Mouse (Mus musculus): ENCODE results near the gene Nxnl1. TPM values are rescaled to one million over a fixed set of nuclear protein-coding genes. Genes with fewer than 3 reads are reported as not detected.
A peak's percentile ranks its signal among the peaks of the same experiment; 100 is the strongest.
"Not testable (repeated sequence)": the region's sequence is repeated elsewhere in the genome, so short reads cannot be mapped to it uniquely, and the experiment has no call there.

Nxnl1 gene
- polyA plus RNA-seq, 1 experiment from 2014 or later = not detected

DNA sequence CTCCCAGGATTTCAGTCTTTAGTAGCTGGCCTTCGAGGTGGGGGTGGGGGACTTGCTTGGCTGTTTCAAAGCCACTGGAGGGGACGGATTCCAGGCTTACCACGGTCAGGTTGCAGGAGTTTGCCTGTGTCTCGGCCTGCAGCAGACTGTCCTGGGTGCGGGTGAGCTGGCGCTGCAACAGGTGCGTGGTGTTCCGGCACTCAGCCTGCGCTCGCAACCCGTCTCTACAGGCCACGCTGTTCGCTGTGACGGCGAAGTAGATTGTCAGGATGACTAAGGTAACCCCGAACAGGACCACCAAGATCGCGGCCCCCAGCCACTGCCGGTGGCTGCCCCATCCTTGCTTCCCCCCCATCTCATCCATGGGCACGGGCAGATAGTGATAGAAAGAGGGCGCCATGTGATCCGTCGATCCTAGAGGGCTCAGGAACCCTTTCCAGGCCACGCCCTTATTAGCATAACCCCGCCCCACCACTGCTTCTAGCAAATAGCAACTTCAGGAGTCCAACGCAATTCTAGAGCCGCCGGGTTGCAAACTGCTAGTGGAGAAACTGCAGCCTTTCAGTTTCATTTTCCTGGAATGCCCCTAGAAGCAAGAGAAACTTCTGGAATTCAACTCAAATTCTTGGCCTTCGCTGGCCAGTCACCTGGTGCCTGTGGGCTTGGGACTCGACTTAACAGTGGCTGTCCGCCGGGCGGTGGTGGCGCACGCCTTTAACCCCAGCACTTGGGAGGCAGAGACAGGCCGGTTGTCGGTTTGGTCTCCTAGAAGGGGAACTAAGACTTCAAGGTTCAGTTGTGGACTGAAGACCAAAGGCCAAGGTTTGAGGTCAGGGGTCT lies 29.2 kb downstream of the Nxnl1 start, which contains the start of gene Bst2:
TSS of gene Bst2 (minus strand) at position 429 of the 840 bp plus-strand sequence.
- Histone ChIP-seq H3K4me3 (replicated peaks; ENCODE audit: low read depth, low read length) (peak within 1 kb of the TSS; percentile 11), H3K4me1 (ENCODE audit: control insufficient read depth, insufficient read depth, low read length) (no peaks in the 10 kb centered on the region), H3K9me3 (ENCODE audit: control insufficient read depth, low read length) (no peaks in the 10 kb centered on the region), H3K27me3 (ENCODE audit: control insufficient read depth, insufficient read depth, low read length) (peaks cover 20% of the 10 kb centered on the region), H3K9ac (replicated peaks; ENCODE audit: low read length) (no peak within 1 kb of the TSS), H3K4me2 (ENCODE audit: low read length) (peak within 1 kb of the TSS; percentile 39), H3K27ac (replicated peaks; ENCODE audit: low read depth, low read length) (no peak within 1 kb of the TSS), H3K36me3 (ENCODE audit: control insufficient read depth, insufficient read depth, low read length) (no peaks in the 10 kb centered on the region)
- DNase-seq (peak; percentile 71), ATAC-seq (ENCODE audit: low FRiP score, low TSS enrichment) (no peak)
- WGBS = 4% methylated on average over 37 of the region's 37 CpGs

DNA sequence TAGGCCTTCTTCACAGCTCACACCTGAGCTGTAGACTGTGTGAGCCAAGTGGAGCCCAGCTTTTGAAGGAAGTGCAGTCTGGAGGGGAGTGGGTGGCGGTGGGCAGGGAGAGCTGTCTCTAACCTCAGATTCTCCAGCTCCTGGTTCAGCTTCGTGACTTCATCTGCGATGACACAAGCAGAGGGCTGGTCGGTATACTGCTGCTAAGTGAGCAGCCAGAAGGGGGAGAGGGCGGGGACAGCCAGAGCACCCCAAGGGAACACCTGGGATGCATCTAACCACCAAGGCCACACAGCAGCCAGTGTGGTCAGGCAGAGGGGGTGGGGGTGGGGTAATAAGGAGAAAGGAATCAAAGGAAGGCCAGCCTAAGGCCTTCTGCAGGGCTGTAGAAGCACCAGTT lies 30.7 kb downstream of the Nxnl1 start:
- H3K9ac ChIP-seq (replicated peaks; ENCODE audit: low read length) = no peak overlapping the region
- no peak overlapping the region for H3K4me3 ChIP-seq (replicated peaks; ENCODE audit: low read depth, low read length)
- H3K27me3 ChIP-seq (ENCODE audit: control insufficient read depth, insufficient read depth, low read length) = peaks cover 20% of the 10 kb centered on the region
- no peak overlapping the region for H3K27ac ChIP-seq (replicated peaks; ENCODE audit: low read depth, low read length)
- no peaks in the 10 kb centered on the region for H3K4me1 ChIP-seq (ENCODE audit: control insufficient read depth, insufficient read depth, low read length)
- WGBS = 67% methylated on average over 5 of the region's 5 CpGs
- DNase-seq (no peak), ATAC-seq (ENCODE audit: low FRiP score, low TSS enrichment) (no peak)
- no peak overlapping the region for H3K4me2 ChIP-seq (ENCODE audit: low read length)
- no peaks in the 10 kb centered on the region for H3K9me3 ChIP-seq (ENCODE audit: control insufficient read depth, low read length)
- H3K36me3 ChIP-seq (ENCODE audit: control insufficient read depth, insufficient read depth, low read length) = no peaks in the 10 kb centered on the region

DNA sequence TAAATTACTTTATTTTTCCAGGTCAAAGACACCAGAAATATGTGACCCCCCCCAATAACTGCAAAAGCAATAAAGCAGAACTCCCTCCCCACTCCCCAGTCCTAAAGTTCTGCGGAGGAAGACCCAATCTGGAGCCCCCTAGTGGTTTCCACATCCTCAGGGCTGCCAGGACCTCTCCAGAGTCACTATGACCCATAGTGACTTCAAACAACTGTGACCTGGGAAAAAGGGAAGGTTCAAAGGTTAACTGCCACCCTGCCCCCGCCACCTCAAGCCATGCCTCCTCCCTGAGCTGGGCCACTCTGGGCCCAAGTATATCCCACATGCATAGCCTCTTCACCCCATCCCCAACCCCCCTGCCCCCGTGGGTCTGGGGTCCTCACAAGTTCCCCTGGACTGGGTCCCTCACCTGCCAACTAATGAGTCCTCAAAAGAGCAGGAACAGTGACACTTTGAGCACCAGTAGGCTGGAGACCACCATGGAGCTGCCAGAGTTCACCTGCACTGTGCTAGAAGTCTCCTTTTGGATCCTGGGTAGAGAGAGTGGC lies 32.1 kb downstream of the Nxnl1 start:
- DNase-seq (no peak), ATAC-seq (ENCODE audit: low FRiP score, low TSS enrichment) (no peak)
- Histone ChIP-seq H3K9ac (replicated peaks; ENCODE audit: low read length) (no peak overlapping the region), H3K9me3 (ENCODE audit: control insufficient read depth, low read length) (no peaks in the 10 kb centered on the region), H3K4me1 (ENCODE audit: control insufficient read depth, insufficient read depth, low read length) (no peaks in the 10 kb centered on the region), H3K27me3 (ENCODE audit: control insufficient read depth, insufficient read depth, low read length) (peaks cover 15% of the 10 kb centered on the region), H3K4me3 (replicated peaks; ENCODE audit: low read depth, low read length) (no peak overlapping the region), H3K4me2 (ENCODE audit: low read length) (no peak overlapping the region), H3K36me3 (ENCODE audit: control insufficient read depth, insufficient read depth, low read length) (no peaks in the 10 kb centered on the region), H3K27ac (replicated peaks; ENCODE audit: low read depth, low read length) (no peak overlapping the region)
- 46% methylated on average over 3 of the region's 3 CpGs for WGBS

GRCm38 (mm10) chr8:71530735-71531467 lies 35.5 kb downstream of the Nxnl1 start:
- not testable (repeated sequence) for H3K36me3 ChIP-seq (ENCODE audit: control insufficient read depth, insufficient read depth, low read length); H3K27ac ChIP-seq (replicated peaks; ENCODE audit: low read depth, low read length); H3K9me3 ChIP-seq (ENCODE audit: control insufficient read depth, low read length); ATAC-seq (ENCODE audit: low FRiP score, low TSS enrichment); H3K4me3 ChIP-seq (replicated peaks; ENCODE audit: low read depth, low read length); H3K4me2 ChIP-seq (ENCODE audit: low read length); H3K4me1 ChIP-seq (ENCODE audit: control insufficient read depth, insufficient read depth, low read length); H3K9ac ChIP-seq (replicated peaks; ENCODE audit: low read length)
- peak; percentile 61 for DNase-seq
- peaks cover 13% of the 10 kb centered on the region for H3K27me3 ChIP-seq (ENCODE audit: control insufficient read depth, insufficient read depth, low read length)
- 78% methylated on average over 5 of the region's 12 CpGs for WGBS

GRCm38 (mm10) chr8:71528362-71529073 lies 37.9 kb downstream of the Nxnl1 start:
- Histone ChIP-seq H3K9me3 (ENCODE audit: control insufficient read depth, low read length) (no peaks in the 10 kb centered on the region), H3K4me1 (ENCODE audit: control insufficient read depth, insufficient read depth, low read length) (no peaks in the 10 kb centered on the region), H3K27ac (replicated peaks; ENCODE audit: low read depth, low read length) (0 out of 2 replicates have a peak overlapping the region, but pooled peaks have one; percentile 28), H3K9ac (replicated peaks; ENCODE audit: low read length) (no peak overlapping the region), H3K36me3 (ENCODE audit: control insufficient read depth, insufficient read depth, low read length) (no peaks in the 10 kb centered on the region), H3K27me3 (ENCODE audit: control insufficient read depth, insufficient read depth, low read length) (peaks cover 25% of the 10 kb centered on the region), H3K4me3 (replicated peaks; ENCODE audit: low read depth, low read length) (no peak overlapping the region), H3K4me2 (ENCODE audit: low read length) (no peak overlapping the region)
- 87% methylated on average over 11 of the region's 11 CpGs for WGBS
- ATAC-seq (ENCODE audit: low FRiP score, low TSS enrichment) = no peak
- DNase-seq = no peak

GRCm38 (mm10) chr8:71527162-71527870 lies 39.1 kb downstream of the Nxnl1 start:
- Histone ChIP-seq H3K36me3 (ENCODE audit: control insufficient read depth, insufficient read depth, low read length) (no peaks in the 10 kb centered on the region), H3K9me3 (ENCODE audit: control insufficient read depth, low read length) (no peaks in the 10 kb centered on the region), H3K4me1 (ENCODE audit: control insufficient read depth, insufficient read depth, low read length) (no peaks in the 10 kb centered on the region), H3K4me3 (replicated peaks; ENCODE audit: low read depth, low read length) (no peak overlapping the region), H3K27me3 (ENCODE audit: control insufficient read depth, insufficient read depth, low read length) (peaks cover 25% of the 10 kb centered on the region), H3K4me2 (ENCODE audit: low read length) (no peak overlapping the region), H3K9ac (replicated peaks; ENCODE audit: low read length) (no peak overlapping the region), H3K27ac (replicated peaks; ENCODE audit: low read depth, low read length) (no peak overlapping the region)
- WGBS = 37% methylated on average over 3 of the region's 3 CpGs
- no peak for DNase-seq
- ATAC-seq (ENCODE audit: low FRiP score, low TSS enrichment) = no peak

DNA sequence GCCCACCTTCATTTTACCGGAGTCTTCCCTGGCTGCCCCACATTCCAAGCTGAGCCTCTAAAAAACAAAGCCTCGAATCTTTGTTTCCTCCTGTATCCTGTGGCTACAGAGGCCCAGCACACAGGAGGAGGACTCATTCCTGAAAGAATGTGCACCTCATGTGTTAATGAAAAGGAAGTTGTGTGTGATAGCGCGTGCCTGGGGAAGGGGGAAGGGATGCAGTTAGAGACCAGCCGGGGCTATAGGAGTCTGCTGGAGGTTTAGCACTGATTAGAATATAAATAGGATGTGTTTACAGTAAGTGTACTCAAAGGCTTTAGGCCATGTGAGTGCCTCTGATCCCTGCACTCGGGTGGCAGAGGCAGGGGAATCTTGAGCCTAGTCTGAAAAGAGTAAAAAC lies 40.1 kb downstream of the Nxnl1 start:
- 8% methylated on average over 6 of the region's 6 CpGs for WGBS
- ATAC-seq (ENCODE audit: low FRiP score, low TSS enrichment) = no peak

More for the DNA sequence above, 40.1 kb downstream of the Nxnl1 start:
- no peak for DNase-seq
- H3K4me1 ChIP-seq (ENCODE audit: control insufficient read depth, insufficient read depth, low read length) = no peaks in the 10 kb centered on the region
- peaks cover 25% of the 10 kb centered on the region for H3K27me3 ChIP-seq (ENCODE audit: control insufficient read depth, insufficient read depth, low read length)
- no peak overlapping the region for H3K4me3 ChIP-seq (replicated peaks; ENCODE audit: low read depth, low read length)
- no peak overlapping the region for H3K9ac ChIP-seq (replicated peaks; ENCODE audit: low read length)
- no peaks in the 10 kb centered on the region for H3K36me3 ChIP-seq (ENCODE audit: control insufficient read depth, insufficient read depth, low read length)
- H3K9me3 ChIP-seq (ENCODE audit: control insufficient read depth, low read length) = no peaks in the 10 kb centered on the region
- H3K4me2 ChIP-seq (ENCODE audit: low read length) = no peak overlapping the region
- no peak overlapping the region for H3K27ac ChIP-seq (replicated peaks; ENCODE audit: low read depth, low read length)
